Mouse (Mus musculus): ENCODE measurements at regions not wholly inside any gene's neighbourhood (a gene's known extent, or its start where the extent isn't known, plus 50 kb on each side); places are given as distances from the start of the nearest gene placed in this dataset.

DNA sequence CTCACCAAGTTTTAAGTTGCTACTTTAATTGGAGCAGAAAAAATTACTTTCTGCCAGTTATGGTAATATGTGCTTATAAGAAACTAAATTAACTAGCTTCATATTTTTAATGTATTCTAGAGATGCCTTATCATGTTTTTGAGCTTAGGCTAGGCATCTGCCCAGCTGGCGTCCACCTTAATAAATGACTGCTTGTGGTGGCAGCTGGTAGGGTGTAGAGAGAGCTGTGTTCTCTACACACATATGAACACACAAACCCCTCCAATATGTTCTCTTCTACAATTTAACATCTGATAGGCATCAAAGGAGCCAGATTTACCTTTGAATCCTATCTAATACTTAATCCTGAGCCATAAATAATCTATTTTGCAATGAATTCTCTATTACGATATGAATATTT, 173.4 kb downstream of the Gm4340 start:
- Histone ChIP-seq H3K4me2 (ENCODE audit: low read depth, low read length) (no peak overlapping the region), H3K4me1 (replicated peaks; ENCODE audit: control insufficient read depth, insufficient read depth, low read length) (no peaks in the 10 kb centered on the region), H3K27me3 (ENCODE audit: control insufficient read depth, insufficient read depth, low read depth, low read length) (no peaks in the 10 kb centered on the region), H3K9me3 (ENCODE audit: control insufficient read depth, low read length) (no peaks in the 10 kb centered on the region), H3K4me3 (ENCODE audit: low read length) (no peak overlapping the region), H3K36me3 (ENCODE audit: control insufficient read depth, insufficient read depth, low read length) (no peaks in the 10 kb centered on the region), H3K27ac (ENCODE audit: low read length) (no peak overlapping the region), H3K9ac (ENCODE audit: low read length) (no peak overlapping the region)
- ATAC-seq (ENCODE audit: low read depth): no peak
- WGBS: 82% methylated on average over 2 of the region's 2 CpGs

DNA sequence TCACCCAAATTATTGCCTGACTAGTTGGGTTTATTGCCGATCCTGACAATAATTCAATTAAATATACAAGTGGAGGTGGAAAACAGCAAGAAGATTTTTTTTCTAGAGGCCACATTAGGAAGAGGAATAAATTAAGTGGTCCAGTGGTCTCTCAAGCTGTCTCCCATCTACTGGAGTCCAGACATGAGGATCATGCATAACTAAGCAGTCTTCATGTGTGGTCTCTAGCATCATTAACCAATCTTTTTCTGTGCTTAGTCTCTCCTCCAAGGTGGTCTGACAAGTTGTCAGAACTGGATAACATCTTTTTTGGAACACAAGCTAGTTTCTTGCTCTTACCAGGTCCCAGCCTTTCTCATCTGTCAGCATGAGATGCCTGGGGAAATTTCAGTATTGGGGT, 180.7 kb downstream of the Gm4340 start:
- Histone ChIP-seq H3K9me3 (ENCODE audit: control insufficient read depth, low read length) (no peaks in the 10 kb centered on the region), H3K27me3 (ENCODE audit: control insufficient read depth, insufficient read depth, low read depth, low read length) (no peaks in the 10 kb centered on the region), H3K4me3 (ENCODE audit: low read length) (no peak overlapping the region), H3K4me1 (replicated peaks; ENCODE audit: control insufficient read depth, insufficient read depth, low read length) (no peaks in the 10 kb centered on the region), H3K4me2 (ENCODE audit: low read depth, low read length) (no peak overlapping the region), H3K27ac (ENCODE audit: low read length) (no peak overlapping the region), H3K36me3 (ENCODE audit: control insufficient read depth, insufficient read depth, low read length) (no peaks in the 10 kb centered on the region), H3K9ac (ENCODE audit: low read length) (no peak overlapping the region)
- ATAC-seq (ENCODE audit: low read depth): no peak
- WGBS: 71% methylated on average over 1 of the region's 1 CpGs

DNA sequence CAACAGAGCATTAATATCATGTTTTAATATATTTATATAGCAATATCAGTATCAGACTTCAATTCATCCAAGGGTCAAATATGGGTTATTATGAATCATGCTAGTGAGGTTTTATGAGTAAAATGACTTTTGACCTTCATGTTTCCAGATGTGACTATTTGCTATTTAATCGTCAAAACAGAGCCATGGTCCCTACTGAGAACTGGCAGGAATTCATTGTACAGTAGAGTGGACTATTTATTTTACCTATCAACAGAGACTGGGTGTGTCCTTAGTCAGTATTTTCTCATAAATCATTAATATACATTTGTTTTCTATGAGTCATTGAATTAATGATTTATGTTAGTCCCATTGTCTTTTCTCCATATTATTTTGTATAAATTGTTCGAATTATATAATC, 194.4 kb downstream of the Gm4340 start:
- Histone ChIP-seq H3K27ac (ENCODE audit: low read length) (no peak overlapping the region), H3K27me3 (ENCODE audit: control insufficient read depth, insufficient read depth, low read depth, low read length) (no peaks in the 10 kb centered on the region), H3K9me3 (ENCODE audit: control insufficient read depth, low read length) (no peaks in the 10 kb centered on the region), H3K4me3 (ENCODE audit: low read length) (no peak overlapping the region), H3K36me3 (ENCODE audit: control insufficient read depth, insufficient read depth, low read length) (no peaks in the 10 kb centered on the region), H3K4me1 (replicated peaks; ENCODE audit: control insufficient read depth, insufficient read depth, low read length) (no peaks in the 10 kb centered on the region), H3K9ac (ENCODE audit: low read length) (no peak overlapping the region), H3K4me2 (ENCODE audit: low read depth, low read length) (no peak overlapping the region)
- WGBS: 48% methylated on average over 2 of the region's 2 CpGs
- no peak for ATAC-seq (ENCODE audit: low read depth)

DNA sequence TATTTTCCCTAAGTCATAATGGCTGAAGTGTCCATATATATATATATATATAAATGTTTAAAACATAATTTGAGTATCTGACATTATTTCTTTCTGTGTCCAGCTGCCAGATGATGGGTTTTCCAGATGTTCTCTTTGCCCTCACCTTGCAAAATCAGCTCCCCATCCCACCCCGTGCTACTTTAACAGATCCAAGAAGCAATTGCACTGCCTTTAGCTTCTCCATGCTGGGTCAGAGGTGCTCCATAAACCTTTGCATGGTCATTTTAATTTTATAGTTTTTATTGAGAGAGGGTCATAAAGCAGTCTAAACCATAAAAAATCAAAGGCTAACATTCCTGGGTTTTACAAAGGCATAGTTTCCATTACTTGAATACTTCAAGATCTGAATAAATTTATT, 201.9 kb downstream of the Gm4340 start:
- Histone ChIP-seq H3K27me3 (ENCODE audit: control insufficient read depth, insufficient read depth, low read depth, low read length) (no peaks in the 10 kb centered on the region), H3K9ac (ENCODE audit: low read length) (no peak overlapping the region), H3K4me3 (ENCODE audit: low read length) (no peak overlapping the region), H3K4me1 (replicated peaks; ENCODE audit: control insufficient read depth, insufficient read depth, low read length) (no peaks in the 10 kb centered on the region), H3K27ac (ENCODE audit: low read length) (no peak overlapping the region), H3K9me3 (ENCODE audit: control insufficient read depth, low read length) (no peaks in the 10 kb centered on the region), H3K36me3 (ENCODE audit: control insufficient read depth, insufficient read depth, low read length) (no peaks in the 10 kb centered on the region), H3K4me2 (ENCODE audit: low read depth, low read length) (no peak overlapping the region)
- WGBS: 73% methylated on average over 1 of the region's 1 CpGs
- ATAC-seq (ENCODE audit: low read depth): no peak

DNA sequence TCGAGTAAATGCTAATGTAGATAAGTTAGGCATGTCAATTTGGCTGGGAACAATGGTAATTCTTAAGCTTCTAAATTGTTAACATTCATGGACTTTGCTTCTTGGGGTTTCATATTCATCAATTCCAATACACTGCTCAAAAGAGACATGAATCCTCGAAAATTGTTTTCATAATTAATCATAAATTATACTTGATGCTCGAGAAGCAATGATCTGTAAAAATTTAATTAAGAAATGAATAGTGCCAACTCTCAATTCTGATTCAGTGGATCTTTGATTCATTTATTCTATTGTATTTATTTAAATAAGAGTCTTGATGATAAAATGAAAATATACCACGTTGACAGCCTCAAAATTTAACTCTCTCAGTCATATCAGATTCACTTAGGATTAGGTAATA, 214.9 kb downstream of the Gm4340 start:
- no peak overlapping the region for H3K9ac ChIP-seq (ENCODE audit: low read length)
- H3K4me2 ChIP-seq (ENCODE audit: low read depth, low read length): no peak overlapping the region
- no peak for ATAC-seq (ENCODE audit: low read depth)
- no peaks in the 10 kb centered on the region for H3K27me3 ChIP-seq (ENCODE audit: control insufficient read depth, insufficient read depth, low read depth, low read length)
- H3K9me3 ChIP-seq (ENCODE audit: control insufficient read depth, low read length): no peaks in the 10 kb centered on the region
- H3K36me3 ChIP-seq (ENCODE audit: control insufficient read depth, insufficient read depth, low read length): no peaks in the 10 kb centered on the region
- H3K4me1 ChIP-seq (replicated peaks; ENCODE audit: control insufficient read depth, insufficient read depth, low read length): no peaks in the 10 kb centered on the region
- no peak overlapping the region for H3K4me3 ChIP-seq (ENCODE audit: low read length)
- H3K27ac ChIP-seq (ENCODE audit: low read length): no peak overlapping the region
- WGBS: 58% methylated on average over 4 of the region's 4 CpGs

DNA sequence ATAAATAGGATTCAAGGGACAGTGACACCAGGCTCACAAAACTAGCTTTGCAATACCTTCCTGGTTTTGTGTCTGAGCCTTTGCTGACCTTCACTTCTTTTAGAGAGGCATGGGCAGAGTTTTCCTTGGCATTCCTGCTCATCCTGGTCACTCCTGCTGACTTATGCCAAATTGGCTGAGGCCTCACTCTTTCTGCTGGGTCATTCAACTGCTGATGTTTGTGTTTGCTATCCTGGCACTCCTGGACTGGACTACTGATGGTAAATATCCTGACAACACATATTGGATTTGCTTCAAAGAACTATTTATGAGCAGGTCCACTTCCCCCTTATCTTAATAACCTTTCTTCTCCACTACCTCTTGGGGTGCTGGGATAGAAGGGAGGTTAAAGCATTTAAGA, 228.7 kb downstream of the Gm4340 start:
- Histone ChIP-seq H3K27ac (ENCODE audit: low read length) (no peak overlapping the region), H3K36me3 (ENCODE audit: control insufficient read depth, insufficient read depth, low read length) (no peaks in the 10 kb centered on the region), H3K9me3 (ENCODE audit: control insufficient read depth, low read length) (no peaks in the 10 kb centered on the region), H3K4me1 (replicated peaks; ENCODE audit: control insufficient read depth, insufficient read depth, low read length) (no peaks in the 10 kb centered on the region), H3K4me2 (ENCODE audit: low read depth, low read length) (no peak overlapping the region), H3K4me3 (ENCODE audit: low read length) (no peak overlapping the region), H3K9ac (ENCODE audit: low read length) (no peak overlapping the region), H3K27me3 (ENCODE audit: control insufficient read depth, insufficient read depth, low read depth, low read length) (no peaks in the 10 kb centered on the region)
- ATAC-seq (ENCODE audit: low read depth): no peak

DNA sequence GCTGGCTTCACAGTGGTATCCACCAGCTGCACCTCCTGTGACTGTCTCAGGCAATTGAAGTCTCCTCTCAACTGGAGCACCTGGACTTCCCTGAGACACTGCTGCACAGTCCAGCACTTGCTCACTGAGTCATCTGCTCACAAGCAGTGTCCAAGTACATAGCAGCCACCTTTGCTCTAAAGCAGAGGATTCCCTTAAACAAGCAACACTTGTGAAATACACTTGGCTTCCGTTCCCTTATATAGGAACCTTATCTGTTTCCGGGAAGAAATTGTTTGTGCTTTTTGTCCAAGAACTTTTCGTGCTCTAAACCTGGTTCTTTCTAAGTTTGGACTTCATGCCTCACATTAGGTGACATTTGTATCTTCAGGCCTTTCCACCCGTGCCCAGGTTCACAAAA, 229.3 kb downstream of the Gm4340 start:
- Histone ChIP-seq H3K36me3 (ENCODE audit: control insufficient read depth, insufficient read depth, low read length) (no peaks in the 10 kb centered on the region), H3K4me3 (ENCODE audit: low read length) (no peak overlapping the region), H3K27me3 (ENCODE audit: control insufficient read depth, insufficient read depth, low read depth, low read length) (no peaks in the 10 kb centered on the region), H3K4me1 (replicated peaks; ENCODE audit: control insufficient read depth, insufficient read depth, low read length) (no peaks in the 10 kb centered on the region), H3K4me2 (ENCODE audit: low read depth, low read length) (no peak overlapping the region), H3K9me3 (ENCODE audit: control insufficient read depth, low read length) (no peaks in the 10 kb centered on the region), H3K27ac (ENCODE audit: low read length) (no peak overlapping the region), H3K9ac (ENCODE audit: low read length) (no peak overlapping the region)
- WGBS: 51% methylated on average over 4 of the region's 4 CpGs
- no peak for ATAC-seq (ENCODE audit: low read depth)

DNA sequence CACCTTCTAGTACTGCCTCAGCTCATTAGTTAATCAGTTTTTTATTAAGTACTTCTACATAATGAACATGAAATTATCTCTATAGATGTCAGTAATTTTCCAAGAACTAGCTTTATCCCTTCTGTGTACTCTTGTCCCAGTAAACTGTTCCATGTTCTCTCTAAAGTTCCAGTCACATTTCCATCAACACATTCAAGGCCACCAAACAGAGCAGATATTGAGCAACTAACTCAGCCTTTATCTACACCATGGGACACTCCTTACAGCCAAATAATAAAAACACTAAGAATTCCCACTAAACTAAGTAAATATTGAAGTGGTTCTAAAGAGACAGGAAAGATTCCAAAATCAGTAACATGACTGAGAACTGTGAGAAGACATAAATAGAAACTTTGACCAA, 229.9 kb downstream of the Gm4340 start:
- no peak overlapping the region for H3K9ac ChIP-seq (ENCODE audit: low read length)
- H3K36me3 ChIP-seq (ENCODE audit: control insufficient read depth, insufficient read depth, low read length): no peaks in the 10 kb centered on the region

DNA sequence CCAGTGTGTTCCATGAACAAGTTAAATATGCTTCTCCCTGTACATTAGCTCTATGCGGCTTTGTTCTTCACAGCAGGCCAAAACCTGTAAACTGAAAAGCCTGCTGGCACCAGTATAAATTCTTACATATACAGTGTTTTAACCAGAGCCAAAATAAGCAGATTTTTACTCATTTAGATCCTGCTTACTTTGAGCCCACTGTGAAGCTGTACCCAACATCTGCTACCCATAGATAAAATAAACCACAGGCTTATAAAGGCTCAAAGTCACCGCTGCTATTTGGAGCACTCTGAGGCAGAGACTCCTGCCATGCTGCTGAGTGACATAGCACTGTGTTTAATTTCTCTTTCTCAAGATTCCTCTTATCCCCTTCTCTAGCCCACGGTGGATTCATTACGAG, 251.1 kb downstream of the Gm4340 start:
- Histone ChIP-seq H3K27me3 (ENCODE audit: control insufficient read depth, insufficient read depth, low read depth, low read length) (no peaks in the 10 kb centered on the region), H3K4me1 (replicated peaks; ENCODE audit: control insufficient read depth, insufficient read depth, low read length) (no peaks in the 10 kb centered on the region), H3K4me3 (ENCODE audit: low read length) (no peak overlapping the region), H3K9me3 (ENCODE audit: control insufficient read depth, low read length) (no peaks in the 10 kb centered on the region), H3K4me2 (ENCODE audit: low read depth, low read length) (no peak overlapping the region), H3K27ac (ENCODE audit: low read length) (no peak overlapping the region), H3K36me3 (ENCODE audit: control insufficient read depth, insufficient read depth, low read length) (no peaks in the 10 kb centered on the region), H3K9ac (ENCODE audit: low read length) (no peak overlapping the region)
- no peak for ATAC-seq (ENCODE audit: low read depth)
- 72% methylated on average over 4 of the region's 4 CpGs for whole genome bisulfite sequencing

More for the DNA sequence above, 229.9 kb downstream of the Gm4340 start:
- no peak for ATAC-seq (ENCODE audit: low read depth)
- no peak overlapping the region for H3K27ac ChIP-seq (ENCODE audit: low read length)
- H3K27me3 ChIP-seq (ENCODE audit: control insufficient read depth, insufficient read depth, low read depth, low read length): no peaks in the 10 kb centered on the region
- no peak overlapping the region for H3K4me2 ChIP-seq (ENCODE audit: low read depth, low read length)
- no peaks in the 10 kb centered on the region for H3K4me1 ChIP-seq (replicated peaks; ENCODE audit: control insufficient read depth, insufficient read depth, low read length)
- no peak overlapping the region for H3K4me3 ChIP-seq (ENCODE audit: low read length)
- H3K9me3 ChIP-seq (ENCODE audit: control insufficient read depth, low read length): no peaks in the 10 kb centered on the region

DNA sequence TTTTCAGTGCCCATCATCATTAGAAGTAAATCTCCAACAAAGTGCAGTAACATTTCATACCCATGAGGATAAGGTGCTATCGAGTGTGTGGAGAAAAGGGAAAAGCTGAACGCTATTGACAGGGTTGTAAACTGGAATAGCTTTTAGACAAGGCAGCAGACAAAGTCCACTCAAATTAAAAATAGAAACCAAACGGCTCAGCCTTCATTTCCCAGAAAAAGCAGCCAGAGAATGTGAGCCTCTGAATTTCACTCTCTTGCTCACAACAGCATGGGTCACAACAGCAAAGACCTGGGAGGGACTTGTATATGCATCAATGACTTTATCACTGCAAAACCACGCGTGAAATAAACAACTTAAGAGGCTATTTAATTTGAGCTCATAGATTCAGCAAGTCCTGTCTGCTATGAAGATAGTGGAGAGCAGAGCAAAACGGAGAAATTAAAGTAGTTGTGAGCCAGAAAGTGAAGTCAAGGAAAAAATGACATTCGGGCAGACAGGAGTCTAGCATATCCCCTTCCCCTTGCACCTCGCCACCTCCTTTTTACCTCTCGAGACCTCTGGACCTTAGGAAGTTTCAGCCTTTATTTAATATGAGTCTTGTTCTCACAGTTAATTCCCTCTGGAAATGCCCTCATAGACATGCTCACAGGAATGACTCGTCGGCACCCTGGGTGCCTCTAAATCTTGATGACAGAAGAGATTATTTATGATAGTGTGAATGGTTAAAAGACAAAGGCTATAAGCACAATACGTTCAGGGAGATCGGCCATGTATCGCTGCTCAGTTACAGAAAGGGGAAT, 261.9 kb downstream of the Gm4340 start:
- 52% methylated on average over 14 of the region's 14 CpGs for WGBS
- no peaks in the 10 kb centered on the region for H3K27me3 ChIP-seq (ENCODE audit: control insufficient read depth, insufficient read depth, low read depth, low read length)
- H3K27ac ChIP-seq (ENCODE audit: low read length): no peak overlapping the region
- ATAC-seq (ENCODE audit: low read depth): no peak
- H3K4me2 ChIP-seq (ENCODE audit: low read depth, low read length): peak overlapping the region; percentile 25
- H3K4me1 ChIP-seq (replicated peaks; ENCODE audit: control insufficient read depth, insufficient read depth, low read length): no peaks in the 10 kb centered on the region
- no peak overlapping the region for H3K9ac ChIP-seq (ENCODE audit: low read length)
- H3K4me3 ChIP-seq (ENCODE audit: low read length): peak overlapping the region; percentile 1; the same call in 1 of the 2 replicates
- no peaks in the 10 kb centered on the region for H3K36me3 ChIP-seq (ENCODE audit: control insufficient read depth, insufficient read depth, low read length)
- H3K9me3 ChIP-seq (ENCODE audit: control insufficient read depth, low read length): no peaks in the 10 kb centered on the region
